Mouse (Mus musculus) myocyte (in vitro differentiated cells): ENCODE measurements around the gene Hhatl.

Source experiments
- MAX ChIP-seq: IDR thresholded peaks from one replicate; pipeline ENCODE4 v1.6.1; 2011; ENCODE audit warnings: low read depth, mild to moderate bottlenecking, control low read depth
- POLR2A ChIP-seq: IDR thresholded peaks from one replicate; pipeline ENCODE4 v1.6.1; 2011; ENCODE audit warnings: low read depth, mild to moderate bottlenecking, control low read depth, moderate library complexity; ENCODE audit not compliant: insufficient read length
- TCF12 ChIP-seq: IDR thresholded peaks from one replicate; pipeline ENCODE4 v1.6.1; 2011; ENCODE audit warnings: mild to moderate bottlenecking, control low read depth; ENCODE audit not compliant: poor library complexity, insufficient read depth, severe bottlenecking

DNA sequence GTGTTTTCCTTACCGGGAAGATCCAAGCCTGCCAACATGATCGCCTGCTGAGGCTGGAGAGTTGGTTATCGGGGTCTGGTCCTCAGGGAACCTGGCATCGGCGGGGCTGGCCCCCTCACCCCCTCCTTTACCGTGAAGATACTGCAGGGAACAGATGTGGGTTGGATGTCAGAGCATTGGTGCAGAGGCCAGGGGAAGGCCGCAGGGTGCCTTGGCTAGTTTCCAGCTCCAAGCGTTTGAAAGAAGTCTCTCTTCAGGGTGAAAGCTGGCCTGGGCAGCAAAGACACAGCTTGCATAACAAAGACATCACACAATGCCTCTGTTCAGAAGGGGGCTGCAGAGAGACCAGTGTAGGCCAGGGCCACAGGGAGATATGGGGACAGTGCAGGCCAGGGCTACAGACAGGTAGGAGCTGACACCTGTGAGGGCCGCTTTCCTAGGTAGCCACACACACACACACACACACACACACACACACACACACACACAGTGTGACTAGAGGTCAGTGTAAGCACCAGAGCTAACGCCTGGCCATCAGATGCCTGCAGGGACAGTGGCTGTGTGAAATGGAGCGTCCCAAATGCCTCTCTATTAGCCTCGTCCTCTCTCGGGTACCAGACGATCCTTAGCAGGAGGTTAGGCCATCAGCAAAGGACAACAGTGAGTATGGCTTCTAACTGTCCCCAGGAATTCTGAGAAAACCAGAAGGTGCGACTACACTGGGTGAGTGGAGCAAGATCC is 17.9 kb upstream of the Hhatl start:
- no peak for TF ChIP-seq POLR2A
- no peak for TF ChIP-seq MAX
- no peak for TF ChIP-seq TCF12
